Mouse (Mus musculus) small intestine, adult 2 months (tissue): ENCODE data around the gene Fbxo42. TPM values are rescaled to one million over a fixed set of nuclear protein-coding genes. Genes with fewer than 3 reads are reported as not detected.

ENCODE experiments used
- H3K27ac ChIP-seq: fragments of 200-500 bp; 2 replicates; pipeline ENCODE4 v1.5.1; 2012; ENCODE audit warnings: low read depth, low read length, control low read depth, inconsistent platforms; ENCODE audit not compliant: insufficient read depth
- H3K27me3 ChIP-seq: fragments of 200-500 bp; 2 replicates; pipeline ENCODE4 v1.6.1; 2012; ENCODE audit warnings: mild to moderate bottlenecking, moderate library complexity, low read length, inconsistent platforms; ENCODE audit not compliant: control insufficient read depth, insufficient read depth
- H3K36me3 ChIP-seq: fragments of 200-500 bp; 2 replicates; pipeline ENCODE4 v1.6.1; 2012; ENCODE audit warnings: mild to moderate bottlenecking, low read length, control low read depth, inconsistent platforms; ENCODE audit not compliant: control insufficient read depth, insufficient read depth
- H3K4me1 ChIP-seq: fragments of 200-500 bp; 2 replicates; pipeline ENCODE4 v1.6.1; 2012; ENCODE audit warnings: low read length, inconsistent platforms, mixed read lengths; ENCODE audit not compliant: control insufficient read depth, insufficient read depth, insufficient read length
- H3K4me3 ChIP-seq: fragments of 200-500 bp; 2 replicates; pipeline ENCODE4 v1.5.1; 2012; ENCODE audit warnings: low read depth, mild to moderate bottlenecking, control low read depth, inconsistent platforms, low read length, moderate library complexity
- CTCF ChIP-seq: fragments of 200-500 bp; IDR thresholded peaks from 2 replicates; pipeline ENCODE4 v1.5.1; 2012; ENCODE audit warnings: low read depth, mild to moderate bottlenecking, control low read depth, inconsistent platforms, low read length, moderate library complexity, mixed read lengths; ENCODE audit not compliant: insufficient replicate concordance, insufficient read length; ENCODE audit errors: extremely low read depth
- POLR2A ChIP-seq: fragments of 200-500 bp; IDR thresholded peaks from 2 replicates; pipeline ENCODE4 v1.6.1; 2012; ENCODE audit warnings: low read depth, mild to moderate bottlenecking, control low read depth, inconsistent platforms, low read length, moderate library complexity
- WGBS: fragments of 180-500 bp; shearing (Covaris S2); methylation state at CpG from one replicate; pipeline ENCODE4 v1.1.7; 2018; 5-methylcytosine and 5-hydroxymethylcytosine counted together
- polyA plus RNA-seq: library from polyadenylated mRNA; depleted of rRNA; stranded (reverse); fragments of >200 nt; gene quantifications from 2 replicates; pipeline ENCODE4 v1.2.3, GENCODE M21; 2012

Fbxo42 gene
- polyA plus RNA-seq, 1 experiment = 13.1 TPM

DNA sequence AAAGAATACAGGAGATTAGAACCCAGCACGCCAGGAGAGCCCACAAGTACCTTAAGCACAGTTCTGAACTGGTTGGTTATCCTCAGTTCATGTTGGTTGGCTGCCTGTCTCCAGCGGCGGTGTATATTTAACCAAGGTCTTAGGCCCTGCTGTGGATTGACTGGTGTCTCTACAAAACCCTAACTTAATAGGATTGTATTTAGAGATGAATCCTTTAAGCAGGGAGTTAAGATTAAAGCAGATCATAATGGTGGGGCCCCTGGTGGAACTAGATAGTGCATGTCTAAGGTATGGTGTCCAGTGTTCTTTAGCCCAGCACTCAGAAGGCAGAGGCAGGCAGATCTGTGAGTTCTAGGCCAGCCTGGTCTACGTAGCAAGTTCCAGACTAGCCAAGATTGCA is 63.9 kb downstream of the Fbxo42 start:
- no peak for TF ChIP-seq POLR2A
- TF ChIP-seq CTCF = no peak
- H3K27ac ChIP-seq = no peak overlapping the region
- H3K4me1 ChIP-seq = peaks cover 7% of the 10 kb centered on the region; the same call in 1 of the 2 replicates
- whole genome bisulfite sequencing = 97% methylated on average over 4 of the region's 4 CpGs
- H3K27me3 ChIP-seq = no peaks in the 10 kb centered on the region
- no peaks in the 10 kb centered on the region for H3K36me3 ChIP-seq
- no peak overlapping the region for H3K4me3 ChIP-seq

- no peak overlapping the region for H3K27ac ChIP-seq
- peaks cover 7% of the 10 kb centered on the region; the same call in 1 of the 2 replicates for H3K4me1 ChIP-seq
- no peak for TF ChIP-seq POLR2A
- no peak for TF ChIP-seq CTCF
- H3K27me3 ChIP-seq = no peaks in the 10 kb centered on the region
- H3K4me3 ChIP-seq = no peak overlapping the region
- WGBS = 84% methylated on average over 9 of the region's 9 CpGs
- no peaks in the 10 kb centered on the region for H3K36me3 ChIP-seq
These were observed 65.2 kb downstream of the Fbxo42 start for GRCm38 (mm10) chr4:141212892-141213291.

GRCm38 (mm10) chr4:141213342-141213741 is 65.6 kb downstream of the Fbxo42 start:
- H3K4me3 ChIP-seq = 0 out of 2 replicates have a peak overlapping the region, but pooled peaks have one; percentile 57
- H3K4me1 ChIP-seq = peaks cover 7% of the 10 kb centered on the region; the same call in 1 of the 2 replicates
- H3K27ac ChIP-seq = no peak overlapping the region
- 44% methylated on average over 2 of the region's 2 CpGs for WGBS
- no peaks in the 10 kb centered on the region for H3K27me3 ChIP-seq
- H3K36me3 ChIP-seq = no peaks in the 10 kb centered on the region
- TF ChIP-seq CTCF (no peak), POLR2A (no peak)

GRCm38 (mm10) chr4:141213770-141214336 is 66.1 kb downstream of the Fbxo42 start, which contains the start of gene Rsg1:
Rsg1 (plus strand) TSS chr4:141213956.
- TF ChIP-seq POLR2A (peak; percentile 45), CTCF (peak; percentile 5; the same call in 1 of the 2 replicates)
- peaks cover 7% of the 10 kb centered on the region; the same call in 1 of the 2 replicates for H3K4me1 ChIP-seq
- H3K27me3 ChIP-seq = no peaks in the 10 kb centered on the region
- no peaks in the 10 kb centered on the region for H3K36me3 ChIP-seq
- H3K27ac ChIP-seq = no peak within 1 kb of the TSS
- under 1% methylated on average over 24 of the region's 24 CpGs for WGBS
- H3K4me3 ChIP-seq = peak within 1 kb of the TSS; percentile 57

- Histone ChIP-seq H3K4me3 (peak overlapping the region; percentile 57), H3K27me3 (no peaks in the 10 kb centered on the region), H3K36me3 (no peaks in the 10 kb centered on the region), H3K27ac (no peak overlapping the region), H3K4me1 (peaks cover 7% of the 10 kb centered on the region; the same call in 1 of the 2 replicates)
- TF ChIP-seq POLR2A = no peak
- peak; percentile 45; the same call in 1 of the 2 replicates for TF ChIP-seq CTCF
- 2% methylated on average over 16 of the region's 16 CpGs for WGBS
These were observed 66.7 kb downstream of the Fbxo42 start for GRCm38 (mm10) chr4:141214337-141214851.

DNA sequence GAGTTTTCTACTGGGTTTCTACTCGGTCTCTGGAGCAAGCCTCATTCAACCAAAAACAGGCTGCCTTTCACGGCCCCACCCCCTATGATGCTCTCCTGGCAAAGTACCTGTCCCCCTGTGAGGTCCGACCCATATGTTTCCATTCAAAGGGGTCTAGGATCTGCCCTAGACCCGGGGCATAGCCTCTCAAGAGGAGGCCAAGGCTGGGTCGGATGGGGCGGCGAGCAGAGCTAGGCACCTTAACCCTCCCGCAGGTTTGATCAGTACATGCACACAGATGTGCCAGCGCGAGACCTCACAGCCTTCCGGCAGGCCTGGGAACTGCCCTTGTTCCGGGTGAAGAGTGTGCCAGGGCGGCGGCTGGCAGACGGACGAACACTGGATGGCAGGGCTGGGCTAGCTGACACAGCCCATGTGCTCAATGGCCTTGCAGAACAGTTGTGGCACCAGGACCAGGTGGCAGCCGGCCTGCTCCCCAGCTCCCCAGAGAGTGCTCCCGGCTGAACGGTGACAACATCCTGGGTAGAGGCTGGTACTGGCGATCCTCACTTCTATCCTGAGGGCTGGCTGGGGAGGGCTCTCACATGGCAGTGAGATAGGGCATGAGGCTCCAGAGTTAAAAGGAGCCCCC is 72.0 kb downstream of the Fbxo42 start:
- H3K4me3 ChIP-seq = no peak overlapping the region
- H3K4me1 ChIP-seq = no peaks in the 10 kb centered on the region
- WGBS = 88% methylated on average over 20 of the region's 20 CpGs
- H3K36me3 ChIP-seq = no peaks in the 10 kb centered on the region
- H3K27ac ChIP-seq = no peak overlapping the region
- no peaks in the 10 kb centered on the region for H3K27me3 ChIP-seq
- no peak for TF ChIP-seq CTCF
- no peak for TF ChIP-seq POLR2A

- Histone ChIP-seq H3K36me3 (no peaks in the 10 kb centered on the region), H3K27ac (no peak overlapping the region), H3K4me3 (no peak overlapping the region), H3K4me1 (no peaks in the 10 kb centered on the region), H3K27me3 (no peaks in the 10 kb centered on the region)
- TF ChIP-seq CTCF = no peak
- no peak for TF ChIP-seq POLR2A
- WGBS = 77% methylated on average over 2 of the region's 2 CpGs
These were observed 74.1 kb downstream of the Fbxo42 start for GRCm38 (mm10) chr4:141221848-141222247.
